8 mouse cellular contexts compared by ENCODE assay signal in the genomic region with DNA sequence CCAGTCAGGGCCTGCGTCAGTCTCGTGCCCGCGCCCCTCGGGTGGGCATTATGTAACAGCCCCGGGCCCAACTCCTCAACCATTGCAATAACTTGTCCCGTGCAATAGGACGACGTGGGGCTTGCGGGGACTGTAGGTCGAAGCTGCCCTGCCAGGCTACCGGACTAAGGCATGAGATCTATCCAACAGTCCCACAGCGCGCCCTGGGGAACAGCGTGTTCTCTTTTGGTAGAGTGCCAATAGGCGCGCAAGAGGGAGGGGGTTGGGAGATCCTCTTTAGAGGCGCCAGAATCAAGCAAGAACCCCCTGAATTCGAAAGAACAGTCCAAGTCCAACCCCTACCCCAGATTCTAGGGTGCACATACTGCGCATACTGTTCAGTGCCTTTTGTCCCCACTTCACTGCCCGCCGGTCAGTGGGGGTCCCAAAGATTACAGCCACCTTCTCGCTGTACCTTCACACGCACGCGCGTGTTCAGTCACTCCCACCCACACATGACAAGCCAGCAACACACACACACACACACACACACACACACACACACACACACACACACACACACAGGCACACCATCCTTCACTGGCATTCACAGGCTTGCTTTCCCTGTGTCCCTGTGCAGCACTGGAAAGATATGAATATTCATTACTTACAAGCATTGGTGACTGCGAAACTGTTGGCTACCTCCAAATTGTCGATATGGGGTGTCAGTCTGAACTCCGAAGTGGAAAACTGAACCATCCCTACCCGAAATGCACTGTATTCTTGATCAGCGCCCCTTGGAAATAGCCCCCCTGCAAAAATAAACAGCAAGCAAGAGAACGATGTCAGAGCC. TPM values are rescaled to one million over a fixed set of nuclear protein-coding genes. Genes with fewer than 3 reads are reported as not detected.
DNase-seq lines count a peak whose midpoint lies in the region; ATAC-seq lines count a peak whose summit lies in the region.

No protein-coding gene starts in this region.

- no peaks in the 10 kb centered on the region for H3K36me3 ChIP-seq in kidney, embryonic 16.5 days (ENCODE audit: insufficient read depth, low read length)
- H3K36me3 ChIP-seq in embryonic facial prominence, embryonic 15.5 days: no peaks in the 10 kb centered on the region
- H3K36me3 ChIP-seq in intestine, embryonic 16.5 days (ENCODE audit: control insufficient read depth, insufficient read depth, low read length): no peaks in the 10 kb centered on the region
- H3K36me3 ChIP-seq in liver, embryonic 11.5 days (ENCODE audit: control insufficient read depth, insufficient read depth, low read length): no peaks in the 10 kb centered on the region

- H3K27me3 ChIP-seq in kidney, embryonic 16.5 days (ENCODE audit: insufficient read depth, low read length): peaks cover 23% of the 10 kb centered on the region
- H3K27me3 ChIP-seq in embryonic facial prominence, embryonic 15.5 days: peaks cover 29% of the 10 kb centered on the region
- peaks cover 20% of the 10 kb centered on the region; the same call in 1 of the 2 replicates for H3K27me3 ChIP-seq in intestine, embryonic 16.5 days (replicated peaks; ENCODE audit: control insufficient read depth, insufficient read depth, low read length)
- H3K27me3 ChIP-seq in liver, embryonic 11.5 days (replicated peaks; ENCODE audit: control insufficient read depth, insufficient read depth, low read length): peaks cover 28% of the 10 kb centered on the region

- peaks cover 11% of the 10 kb centered on the region; the same call in 1 of the 2 replicates for H3K4me1 ChIP-seq in kidney, embryonic 16.5 days (ENCODE audit: insufficient read depth, low read length)
- peaks cover 18% of the 10 kb centered on the region for H3K4me1 ChIP-seq in embryonic facial prominence, embryonic 15.5 days
- H3K4me1 ChIP-seq in intestine, embryonic 16.5 days (ENCODE audit: control insufficient read depth, insufficient read depth, low read length): peaks cover 14% of the 10 kb centered on the region
- H3K4me1 ChIP-seq in liver, embryonic 11.5 days (replicated peaks; ENCODE audit: control insufficient read depth, insufficient read depth, low read length): no peaks in the 10 kb centered on the region; the same call in 1 of the 2 replicates

- H3K4me2 ChIP-seq in kidney, embryonic 16.5 days (replicated peaks; ENCODE audit: low read depth, low read length): peak overlapping the region; percentile 56
- H3K4me2 ChIP-seq in embryonic facial prominence, embryonic 15.5 days (replicated peaks): peak overlapping the region; percentile 53
- H3K4me2 ChIP-seq in intestine, embryonic 16.5 days (ENCODE audit: low read depth, low read length): peak overlapping the region; percentile 48
- H3K4me2 ChIP-seq in liver, embryonic 11.5 days: peak overlapping the region; percentile 61

- ATAC-seq in kidney, embryonic 16.5 days (ENCODE audit: low FRiP score, low TSS enrichment): peak; percentile 29; the same call in 1 of the 2 replicates
- peak; percentile 51; the same call in 1 of the 2 replicates for ATAC-seq in embryonic facial prominence, embryonic 15.5 days (ENCODE audit: insufficient number of reproducible peaks, low FRiP score, low TSS enrichment, low read depth)
- ATAC-seq in intestine, embryonic 16.5 days: peak; percentile 49; the same call in 1 of the 2 replicates
- no peak for ATAC-seq in liver, embryonic 11.5 days (replicated peaks; ENCODE audit: low FRiP score)

- no peaks in the 10 kb centered on the region for H3K9me3 ChIP-seq in kidney, embryonic 16.5 days (ENCODE audit: low read length)
- H3K9me3 ChIP-seq in embryonic facial prominence, embryonic 15.5 days (replicated peaks): no peaks in the 10 kb centered on the region
- no peaks in the 10 kb centered on the region for H3K9me3 ChIP-seq in intestine, embryonic 16.5 days (ENCODE audit: control insufficient read depth, low read length)
- H3K9me3 ChIP-seq in liver, embryonic 11.5 days (ENCODE audit: control insufficient read depth, low read length): no peaks in the 10 kb centered on the region

- peak overlapping the region; percentile 41 for H3K4me3 ChIP-seq in kidney, embryonic 16.5 days (ENCODE audit: low read length)
- peak overlapping the region; percentile 34 for H3K4me3 ChIP-seq in embryonic facial prominence, embryonic 15.5 days (replicated peaks)
- H3K4me3 ChIP-seq in intestine, embryonic 16.5 days (ENCODE audit: low read length): peak overlapping the region; percentile 30
- H3K4me3 ChIP-seq in liver, embryonic 11.5 days (ENCODE audit: low read depth, low read length): peak overlapping the region; percentile 27

- 12% methylated on average over 33 of the region's 33 CpGs for WGBS in kidney, embryonic 16.5 days
- WGBS in embryonic facial prominence, embryonic 15.5 days: 8% methylated on average over 33 of the region's 33 CpGs
- 11% methylated on average over 33 of the region's 33 CpGs for WGBS in intestine, embryonic 16.5 days
- 10% methylated on average over 33 of the region's 33 CpGs for WGBS in liver, embryonic 11.5 days

- H3K9ac ChIP-seq in kidney, embryonic 16.5 days (replicated peaks; ENCODE audit: low read length): no peak overlapping the region
- no peak overlapping the region for H3K9ac ChIP-seq in embryonic facial prominence, embryonic 15.5 days
- H3K9ac ChIP-seq in intestine, embryonic 16.5 days (ENCODE audit: low read depth, low read length): no peak overlapping the region
- no peak overlapping the region for H3K9ac ChIP-seq in liver, embryonic 11.5 days (ENCODE audit: low read depth, low read length)

- no peak for DNase-seq in kidney, adult 9 months
- peak; percentile 20 for DNase-seq in adrenal gland, postnatal 25 days
- DNase-seq in liver, embryonic 11.5 days (ENCODE audit: low spot score): peak; percentile 30
- DNase-seq in right cerebral cortex, adult 2 months (ENCODE audit: low spot score in 2 of 2): peak; percentile 72 to 79
- no peak for DNase-seq in spleen, postnatal 36 days (ENCODE audit: low spot score in 2 of 2)

- no peak overlapping the region for H3K27ac ChIP-seq in kidney, embryonic 16.5 days (ENCODE audit: low read length)
- no peak overlapping the region for H3K27ac ChIP-seq in embryonic facial prominence, embryonic 15.5 days (replicated peaks)
- H3K27ac ChIP-seq in intestine, embryonic 16.5 days (ENCODE audit: low read length): no peak overlapping the region
- no peak overlapping the region for H3K27ac ChIP-seq in liver, embryonic 11.5 days (ENCODE audit: low read depth, low read length)

RNA-seq across cellular contexts. Expression of a gene that starts 1.4 kb away (rescaled TPM):
- polyA plus RNA-seq in kidney, embryonic 16.5 days (2015; fragmentation: Nextera tagmentation; extraction: Ambion mirVana): 0.54 and 0.89 TPM in 2 replicates
- 9.5 and 14.5 TPM in 2 replicates for total RNA-seq in adrenal gland, postnatal 25 days (2021)
- polyA plus RNA-seq in embryonic facial prominence, embryonic 15.5 days (2015; fragmentation: Nextera tagmentation; extraction: Ambion mirVana): 1.6 and 1.8 TPM in 2 replicates
- 0.95 and 1.4 TPM in 2 replicates for polyA plus RNA-seq in intestine, embryonic 16.5 days (2015; fragmentation: Nextera tagmentation; extraction: Ambion mirVana)
- 1.5 and 1.8 TPM in 2 replicates for polyA plus RNA-seq in liver, embryonic 11.5 days (2014; fragmentation: Nextera tagmentation; extraction: Ambion mirVana)

Comparison
In these comparisons a context has a peak if more than half of its experiments do, and no peak if none do; other contexts are left out.
1. DNase-seq: peak in adrenal gland, postnatal 25 days (single experiment), liver, embryonic 11.5 days (single experiment) and right cerebral cortex, adult 2 months (2 of 2); none in kidney, adult 9 months (single experiment) and spleen, postnatal 36 days (0 of 2).
2. Peak in every context shown above with its lines, with median percentiles within 50 percentile points of each other: H3K4me2 ChIP-seq and H3K4me3 ChIP-seq.